Mouse (Mus musculus): Measurements from ENCODE around the gene Ddx24. TPM values are rescaled to one million over a fixed set of nuclear protein-coding genes. Genes with fewer than 3 reads are reported as not detected.

Gene Ddx24
- polyA plus RNA-seq, 1 experiment from 2014 or later, result 174 TPM

GRCm38 (mm10) chr12:103358951-103359801 lies 66.5 kb downstream of the Ddx24 start:
- H3K27me3 ChIP-seq, result no peaks in the 10 kb centered on the region
- no peaks in the 10 kb centered on the region for H3K9me3 ChIP-seq
- ATAC-seq (ENCODE audit: low FRiP score), result no peak
- peaks cover 8% of the 10 kb centered on the region; the same call in 1 of the 2 replicates for H3K4me1 ChIP-seq (replicated peaks)
- H3K4me3 ChIP-seq, result no peak overlapping the region
- 59% methylated on average over 4 of the region's 4 CpGs for WGBS
- H3K27ac ChIP-seq, result no peak overlapping the region
- no peak overlapping the region for H3K9ac ChIP-seq
- H3K4me2 ChIP-seq, result no peak overlapping the region
- no peaks in the 10 kb centered on the region for H3K36me3 ChIP-seq

DNA sequence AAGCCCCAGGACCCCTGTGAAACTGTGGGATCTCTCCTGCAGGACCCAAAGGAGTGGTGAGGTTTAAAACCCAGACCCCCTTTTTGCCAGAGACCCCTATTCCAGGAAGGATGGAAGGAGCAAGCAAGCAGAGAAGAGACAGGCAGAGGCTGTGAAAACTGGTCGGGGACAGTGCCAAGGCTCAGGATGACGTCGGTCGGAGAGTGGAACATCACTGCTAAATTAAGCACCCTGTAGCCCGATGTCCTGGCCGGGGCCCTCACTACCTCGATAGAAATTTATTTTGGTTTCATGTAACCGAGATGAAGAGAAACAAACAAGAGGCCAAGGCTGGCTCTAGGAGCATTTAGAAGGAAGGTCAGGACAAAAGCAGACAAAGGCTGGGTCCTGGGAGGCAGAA lies 67.4 kb downstream of the Ddx24 start:
- no peaks in the 10 kb centered on the region for H3K36me3 ChIP-seq
- no peaks in the 10 kb centered on the region for H3K27me3 ChIP-seq
- no peak overlapping the region for H3K9ac ChIP-seq
- H3K4me1 ChIP-seq (replicated peaks), result peaks cover 13% of the 10 kb centered on the region
- H3K27ac ChIP-seq, result no peak overlapping the region
- no peak overlapping the region for H3K4me2 ChIP-seq
- 70% methylated on average over 8 of the region's 8 CpGs for WGBS
- H3K4me3 ChIP-seq, result no peak overlapping the region
- H3K9me3 ChIP-seq, result no peaks in the 10 kb centered on the region
- ATAC-seq (ENCODE audit: low FRiP score), result no peak

Other genes with a start within 250 kb of the Ddx24 start
- gene Prima1, start 183.7 kb downstream of the Ddx24 start, polyA plus RNA-seq (2015; fragmentation: Nextera tagmentation; extraction: Ambion mirVana), result 1.3 and 1.7 TPM in 2 replicates
- 9.0 and 10.4 TPM in 2 replicates for gene Fam181a, start 114.9 kb downstream of the Ddx24 start, polyA plus RNA-seq (2015; fragmentation: Nextera tagmentation; extraction: Ambion mirVana)
- gene Asb2, start 69.8 kb downstream of the Ddx24 start, polyA plus RNA-seq (2015; fragmentation: Nextera tagmentation; extraction: Ambion mirVana), result 1.00 and 1.0 TPM in 2 replicates
- gene Otub2, start 37.1 kb downstream of the Ddx24 start, polyA plus RNA-seq (2015; fragmentation: Nextera tagmentation; extraction: Ambion mirVana), result 20.2 and 21.5 TPM in 2 replicates
- 0.78 and 0.92 TPM in 2 replicates for gene 9330161L09Rik, start 18.0 kb downstream of the Ddx24 start, polyA plus RNA-seq (2015; fragmentation: Nextera tagmentation; extraction: Ambion mirVana)
- gene Ifi27, start 8.4 kb upstream of the Ddx24 start, polyA plus RNA-seq (2015; fragmentation: Nextera tagmentation; extraction: Ambion mirVana), result 9.3 and 12.6 TPM in 2 replicates
- gene Ifi27l2a, start 17.9 kb upstream of the Ddx24 start, polyA plus RNA-seq (2015; fragmentation: Nextera tagmentation; extraction: Ambion mirVana), result 4.2 and 4.6 TPM in 2 replicates
- gene Ifi27l2b, start 31.4 kb upstream of the Ddx24 start, polyA plus RNA-seq (2015; fragmentation: Nextera tagmentation; extraction: Ambion mirVana), result not detected in 2 replicates
- gene Ppp4r4, start 106.5 kb upstream of the Ddx24 start, polyA plus RNA-seq (2015; fragmentation: Nextera tagmentation; extraction: Ambion mirVana), result 2.5 and 3.0 TPM in 2 replicates
- gene Serpina10, start 205.6 kb upstream of the Ddx24 start, polyA plus RNA-seq (2015; fragmentation: Nextera tagmentation; extraction: Ambion mirVana), result not detected in 2 replicates
- gene Serpina6, start 231.4 kb upstream of the Ddx24 start, polyA plus RNA-seq (2015; fragmentation: Nextera tagmentation; extraction: Ambion mirVana), result 0.48 TPM in 1 of 2 replicates, not detected in the other